Mouse (Mus musculus): ENCODE measurements around the gene Dlgap5.

The Dlgap5 gene

DNA sequence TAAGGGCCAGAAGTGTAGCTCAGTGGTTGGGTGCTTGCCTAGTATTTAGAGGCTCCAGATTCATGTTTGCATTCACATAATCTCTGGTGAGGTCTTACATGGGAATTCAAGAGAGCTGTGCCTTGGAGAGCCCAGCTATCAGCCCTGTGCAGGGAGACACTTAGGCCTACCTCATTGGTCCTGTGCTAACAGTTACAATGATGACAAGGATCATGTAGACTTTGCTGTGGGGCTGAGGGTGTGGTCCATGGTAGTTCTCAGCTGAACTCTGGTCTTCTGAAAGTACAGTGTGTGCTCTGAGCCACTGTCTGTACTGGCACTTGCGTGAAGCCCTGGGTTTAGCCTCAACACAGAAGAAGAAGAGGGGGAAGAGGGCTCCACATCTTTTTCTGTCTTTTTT, 71.5 kb downstream of the Dlgap5 start:
- DNase-seq: no peak

DNA sequence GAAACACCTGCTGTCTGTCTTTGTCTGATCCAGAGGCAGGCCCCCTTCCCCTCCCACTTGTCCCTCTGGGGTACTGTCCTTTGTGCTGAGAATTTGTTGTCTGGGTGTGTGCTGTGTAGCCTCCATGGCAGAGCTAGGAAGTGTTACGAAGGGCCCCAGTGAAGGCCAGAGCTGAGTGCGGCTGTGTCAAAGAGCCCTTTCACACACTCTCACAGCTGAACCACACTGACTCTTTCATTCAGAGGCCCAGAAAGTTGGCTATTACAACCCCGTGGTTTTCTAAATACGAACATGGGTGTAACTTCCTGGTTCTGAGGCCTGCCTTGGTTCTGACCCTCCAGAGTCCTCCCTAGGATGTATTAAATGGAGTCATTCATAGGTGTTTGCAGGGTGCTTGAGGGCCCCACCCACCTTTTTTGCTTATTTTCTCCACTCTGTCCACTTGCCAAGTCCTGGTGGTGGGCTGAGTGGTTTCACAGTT, 76.4 kb downstream of the Dlgap5 start:
- peak; percentile 65 for DNase-seq

DNA sequence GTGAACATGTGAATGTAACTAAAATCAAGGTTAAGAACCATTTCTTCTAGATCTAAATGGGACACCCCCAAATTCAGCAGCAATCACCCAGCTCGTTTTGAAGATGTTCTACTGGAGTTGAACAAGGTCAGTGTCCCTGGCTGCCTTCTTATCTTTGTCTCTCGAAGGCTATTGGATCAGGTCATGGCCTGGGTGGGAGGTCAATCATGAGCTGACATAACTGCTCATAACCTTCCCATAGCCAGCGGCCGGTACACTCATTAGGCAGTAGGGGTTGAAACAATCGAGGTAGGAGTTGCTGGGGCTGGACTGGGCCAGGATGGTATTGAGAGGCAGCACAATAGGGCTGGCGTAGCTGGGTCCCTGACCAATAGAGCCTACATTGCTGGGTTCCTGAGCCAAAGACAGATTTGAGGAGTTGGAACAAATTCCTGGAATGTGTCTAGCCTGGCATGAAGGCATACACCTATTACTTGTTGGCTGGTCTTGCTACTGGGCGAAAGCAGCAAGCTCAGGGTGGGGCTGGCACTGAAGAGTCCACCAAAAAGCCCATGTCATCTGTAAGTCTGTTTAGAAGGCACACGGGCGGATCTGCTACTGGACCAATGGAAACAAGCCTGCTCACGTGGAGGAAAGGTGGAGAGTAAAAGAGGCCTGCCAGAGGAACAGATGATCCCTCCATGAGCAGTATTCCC, 77.8 kb downstream of the Dlgap5 start:
- no peak for DNase-seq

All from layer of hippocampus, adult 9-11 months (tissue).